Mouse (Mus musculus): ENCODE measurements around the gene Iqck. TPM values are rescaled to one million over a fixed set of nuclear protein-coding genes. Genes with fewer than 3 reads are reported as not detected.
A peak's percentile ranks its signal among the peaks of the same experiment; 100 is the strongest.

The Iqck gene
- total RNA-seq, 1 experiment = 1.8 TPM

- in situ Hi-C loops (cut with MboI; ENCODE audit: low sequenced_read_pairs in 2 of 2, unreplicated experiment in 2 of 2) = no loop called here
- Histone ChIP-seq H3K4me1 (ENCODE audit: control insufficient read depth in 2 of 2, insufficient read depth in 2 of 2, low read length in 2 of 2, poor library complexity in 1 of 2) (peaks cover 2 to 6% of the 10 kb centered on the region in 2 experiments; a peak in 1 of 4 replicates), H3K27ac (ENCODE audit: insufficient read depth, low read depth, low read length, poor library complexity, severe bottlenecking) (no peak overlapping the region), H3K36me3 (ENCODE audit: control insufficient read depth, insufficient read depth, low read length, poor library complexity, severe bottlenecking) (no peaks in the 10 kb centered on the region), H3K9ac (ENCODE audit: insufficient read depth, low read depth, low read length, poor library complexity, severe bottlenecking) (no peak overlapping the region), H3K9me3 (ENCODE audit: control insufficient read depth, insufficient read depth, low read depth, low read length) (no peaks in the 10 kb centered on the region), H3K4me3 (ENCODE audit: insufficient read depth in 1 of 2, low read depth in 1 of 2, low read length in 2 of 2, poor library complexity in 1 of 2, severe bottlenecking in 1 of 2) (no peak overlapping the region)
- TF ChIP-seq ZNF384 (IDR thresholded peaks at IDR 0.05; ENCODE audit: low read depth, low read length) (no peak), CHD2 (IDR thresholded peaks at IDR 0.05; ENCODE audit: low read depth, low read length) (no peak), HCFC1 (IDR thresholded peaks at IDR 0.05; ENCODE audit: borderline replicate concordance, insufficient read depth, low read length) (no peak), MAFK (IDR thresholded peaks at IDR 0.05; ENCODE audit: insufficient read depth, low read depth, low read length) (no peak), ZC3H11A (IDR thresholded peaks at IDR 0.05; ENCODE audit: borderline replicate concordance, low read depth, low read length) (no peak)
- DNase-seq (ENCODE audit: low read depth, low spot score) = no peak
These were observed 29.4 kb downstream of the Iqck start for GRCm38 (mm10) chr7:118884969-118885368.

GRCm38 (mm10) chr7:118887303-118888055 lies 31.9 kb downstream of the Iqck start:
- in situ Hi-C loops (cut with MboI; ENCODE audit: low sequenced_read_pairs in 2 of 2, unreplicated experiment in 2 of 2) = no loop called here
- TF ChIP-seq ZNF384 (IDR thresholded peaks at IDR 0.05; ENCODE audit: low read depth, low read length) (no peak), CHD2 (IDR thresholded peaks at IDR 0.05; ENCODE audit: low read depth, low read length) (0 out of 2 replicates have a peak, but pooled peaks have one; percentile 55)
- Histone ChIP-seq H3K4me1 (ENCODE audit: control insufficient read depth in 2 of 2, insufficient read depth in 2 of 2, low read length in 2 of 2, poor library complexity in 1 of 2) (peaks cover 2 to 6% of the 10 kb centered on the region in 2 experiments; a peak in 1 of 4 replicates), H3K9ac (ENCODE audit: insufficient read depth, low read depth, low read length, poor library complexity, severe bottlenecking) (no peak overlapping the region), H3K4me3 (ENCODE audit: insufficient read depth in 1 of 2, low read depth in 1 of 2, low read length in 2 of 2, poor library complexity in 1 of 2, severe bottlenecking in 1 of 2) (no peak overlapping the region), H3K9me3 (ENCODE audit: control insufficient read depth, insufficient read depth, low read depth, low read length) (no peaks in the 10 kb centered on the region), H3K36me3 (ENCODE audit: control insufficient read depth, insufficient read depth, low read length, poor library complexity, severe bottlenecking) (no peaks in the 10 kb centered on the region), H3K27ac (ENCODE audit: insufficient read depth, low read depth, low read length, poor library complexity, severe bottlenecking) (no peak overlapping the region; the same call in 1 of the 2 replicates)
- DNase-seq (ENCODE audit: low read depth, low spot score) = peak; percentile 39

- Histone ChIP-seq H3K9ac (ENCODE audit: insufficient read depth, low read depth, low read length, poor library complexity, severe bottlenecking) (no peak overlapping the region), H3K4me3 (ENCODE audit: insufficient read depth in 1 of 2, low read depth in 1 of 2, low read length in 2 of 2, poor library complexity in 1 of 2, severe bottlenecking in 1 of 2) (no peak overlapping the region), H3K27ac (ENCODE audit: insufficient read depth, low read depth, low read length, poor library complexity, severe bottlenecking) (no peak overlapping the region), H3K36me3 (ENCODE audit: control insufficient read depth, insufficient read depth, low read length, poor library complexity, severe bottlenecking) (no peaks in the 10 kb centered on the region), H3K9me3 (ENCODE audit: control insufficient read depth, insufficient read depth, low read depth, low read length) (no peaks in the 10 kb centered on the region), H3K4me1 (ENCODE audit: control insufficient read depth in 2 of 2, insufficient read depth in 2 of 2, low read length in 2 of 2, poor library complexity in 1 of 2) (peaks cover 2 to 6% of the 10 kb centered on the region in 2 experiments; a peak in 1 of 4 replicates)
- DNase-seq (ENCODE audit: low read depth, low spot score) = no peak
- TF ChIP-seq MAFK (IDR thresholded peaks at IDR 0.05; ENCODE audit: insufficient read depth, low read depth, low read length) (no peak), CHD2 (IDR thresholded peaks at IDR 0.05; ENCODE audit: low read depth, low read length) (no peak), HCFC1 (IDR thresholded peaks at IDR 0.05; ENCODE audit: borderline replicate concordance, insufficient read depth, low read length) (no peak), ZNF384 (IDR thresholded peaks at IDR 0.05; ENCODE audit: low read depth, low read length) (no peak), ZC3H11A (IDR thresholded peaks at IDR 0.05; ENCODE audit: borderline replicate concordance, low read depth, low read length) (no peak)
- in situ Hi-C loops (cut with MboI; ENCODE audit: low sequenced_read_pairs in 2 of 2, unreplicated experiment in 2 of 2) = no loop called here
These were observed 33.6 kb downstream of the Iqck start for GRCm38 (mm10) chr7:118889046-118889680.

GRCm38 (mm10) chr7:118895469-118896450 lies 40.2 kb downstream of the Iqck start:
- H3K9ac ChIP-seq (ENCODE audit: insufficient read depth, low read depth, low read length, poor library complexity, severe bottlenecking) = no peak overlapping the region
- no peaks in the 10 kb centered on the region for H3K36me3 ChIP-seq (ENCODE audit: control insufficient read depth, insufficient read depth, low read length, poor library complexity, severe bottlenecking)
- in situ Hi-C loops (cut with MboI; ENCODE audit: low sequenced_read_pairs in 2 of 2, unreplicated experiment in 2 of 2) = no loop called here
- no peak for DNase-seq (ENCODE audit: low read depth, low spot score)
- H3K27ac ChIP-seq (ENCODE audit: insufficient read depth, low read depth, low read length, poor library complexity, severe bottlenecking) = no peak overlapping the region
- TF ChIP-seq MAFK (IDR thresholded peaks at IDR 0.05; ENCODE audit: insufficient read depth, low read depth, low read length) (no peak), ZNF384 (IDR thresholded peaks at IDR 0.05; ENCODE audit: low read depth, low read length) (no peak), ZC3H11A (IDR thresholded peaks at IDR 0.05; ENCODE audit: borderline replicate concordance, low read depth, low read length) (no peak), CHD2 (IDR thresholded peaks at IDR 0.05; ENCODE audit: low read depth, low read length) (no peak), HCFC1 (IDR thresholded peaks at IDR 0.05; ENCODE audit: borderline replicate concordance, insufficient read depth, low read length) (no peak)
- no peak overlapping the region for H3K4me3 ChIP-seq (ENCODE audit: insufficient read depth in 1 of 2, low read depth in 1 of 2, low read length in 2 of 2, poor library complexity in 1 of 2, severe bottlenecking in 1 of 2)
- no peaks in the 10 kb centered on the region for H3K4me1 ChIP-seq (ENCODE audit: control insufficient read depth in 2 of 2, insufficient read depth in 2 of 2, low read length in 2 of 2, poor library complexity in 1 of 2)
- no peaks in the 10 kb centered on the region for H3K9me3 ChIP-seq (ENCODE audit: control insufficient read depth, insufficient read depth, low read depth, low read length)

All from ES-E14 (cell line).